Mouse (Mus musculus): ENCODE data around the gene Pde4b. TPM values are rescaled to one million over a fixed set of nuclear protein-coding genes. Genes with fewer than 3 reads are reported as not detected.

Gene Pde4b
- polyA plus RNA-seq, 1 experiment = 14.3 TPM

- TF ChIP-seq CTCF (IDR thresholded peaks at IDR 0.05; ENCODE audit: extremely low read depth, insufficient read depth, insufficient read length, insufficient replicate concordance) (no peak), POLR2A (IDR thresholded peaks at IDR 0.05; ENCODE audit: low read depth, low read length) (no peak)
- Histone ChIP-seq H3K36me3 (ENCODE audit: control insufficient read depth, insufficient read depth, low read length) (no peaks in the 10 kb centered on the region), H3K4me1 (ENCODE audit: control insufficient read depth, insufficient read depth, insufficient read length) (no peaks in the 10 kb centered on the region), H3K27me3 (ENCODE audit: control insufficient read depth, insufficient read depth, low read length) (no peaks in the 10 kb centered on the region), H3K27ac (ENCODE audit: insufficient read depth, low read length) (no peak overlapping the region), H3K4me3 (ENCODE audit: extremely low read depth, insufficient read depth, insufficient read length) (no peak overlapping the region)
- DNase-seq (ENCODE audit: low read depth in 1 of 2, low spot score in 2 of 2) = no peak
- WGBS = 84% methylated on average over 2 of the region's 2 CpGs
Observed at GRCm38 (mm10) chr4:102175985-102176384, 88.6 kb downstream of the Pde4b start.

GRCm38 (mm10) chr4:102177258-102177657 lies 89.9 kb downstream of the Pde4b start:
- DNase-seq (ENCODE audit: low read depth in 1 of 2, low spot score in 2 of 2) = no peak
- no peaks in the 10 kb centered on the region for H3K4me1 ChIP-seq (ENCODE audit: control insufficient read depth, insufficient read depth, insufficient read length)
- no peak overlapping the region for H3K4me3 ChIP-seq (ENCODE audit: extremely low read depth, insufficient read depth, insufficient read length)
- no peak overlapping the region for H3K27ac ChIP-seq (ENCODE audit: insufficient read depth, low read length)
- H3K27me3 ChIP-seq (ENCODE audit: control insufficient read depth, insufficient read depth, low read length) = no peaks in the 10 kb centered on the region
- no peak for TF ChIP-seq POLR2A (IDR thresholded peaks at IDR 0.05; ENCODE audit: low read depth, low read length)
- no peaks in the 10 kb centered on the region for H3K36me3 ChIP-seq (ENCODE audit: control insufficient read depth, insufficient read depth, low read length)
- 77% methylated on average over 5 of the region's 5 CpGs for WGBS

GRCm38 (mm10) chr4:102186888-102187287 lies 99.5 kb downstream of the Pde4b start:
- no peak overlapping the region for H3K4me3 ChIP-seq (ENCODE audit: extremely low read depth, insufficient read depth, insufficient read length)
- no peaks in the 10 kb centered on the region for H3K36me3 ChIP-seq (ENCODE audit: control insufficient read depth, insufficient read depth, low read length)
- TF ChIP-seq POLR2A (IDR thresholded peaks at IDR 0.05; ENCODE audit: low read depth, low read length) (no peak), CTCF (IDR thresholded peaks at IDR 0.05; ENCODE audit: extremely low read depth, insufficient read depth, insufficient read length, insufficient replicate concordance) (no peak)
- H3K27me3 ChIP-seq (ENCODE audit: control insufficient read depth, insufficient read depth, low read length) = no peaks in the 10 kb centered on the region
- no peak overlapping the region for H3K27ac ChIP-seq (ENCODE audit: insufficient read depth, low read length)
- WGBS = 80% methylated on average over 5 of the region's 5 CpGs
- no peaks in the 10 kb centered on the region for H3K4me1 ChIP-seq (ENCODE audit: control insufficient read depth, insufficient read depth, insufficient read length)
- no peak for DNase-seq (ENCODE audit: low read depth in 1 of 2, low spot score in 2 of 2)

GRCm38 (mm10) chr4:102197707-102198106 lies 110.4 kb downstream of the Pde4b start:
- DNase-seq (ENCODE audit: low read depth in 1 of 2, low spot score in 2 of 2) = no peak
- no peak overlapping the region for H3K4me3 ChIP-seq (ENCODE audit: extremely low read depth, insufficient read depth, insufficient read length)
- H3K27me3 ChIP-seq (ENCODE audit: control insufficient read depth, insufficient read depth, low read length) = no peaks in the 10 kb centered on the region
- 87% methylated on average over 5 of the region's 5 CpGs for WGBS
- TF ChIP-seq POLR2A (IDR thresholded peaks at IDR 0.05; ENCODE audit: low read depth, low read length) (no peak), CTCF (IDR thresholded peaks at IDR 0.05; ENCODE audit: extremely low read depth, insufficient read depth, insufficient read length, insufficient replicate concordance) (no peak)
- H3K27ac ChIP-seq (ENCODE audit: insufficient read depth, low read length) = no peak overlapping the region
- no peaks in the 10 kb centered on the region for H3K4me1 ChIP-seq (ENCODE audit: control insufficient read depth, insufficient read depth, insufficient read length)
- H3K36me3 ChIP-seq (ENCODE audit: control insufficient read depth, insufficient read depth, low read length) = no peaks in the 10 kb centered on the region

GRCm38 (mm10) chr4:102209773-102210172 lies 122.4 kb downstream of the Pde4b start:
- H3K36me3 ChIP-seq (ENCODE audit: control insufficient read depth, insufficient read depth, low read length) = no peaks in the 10 kb centered on the region
- 72% methylated on average over 2 of the region's 2 CpGs for WGBS

GRCm38 (mm10) chr4:102226700-102227099 lies 139.4 kb downstream of the Pde4b start:
- DNase-seq (ENCODE audit: low read depth in 1 of 2, low spot score in 2 of 2) = no peak
- H3K4me3 ChIP-seq (ENCODE audit: extremely low read depth, insufficient read depth, insufficient read length) = no peak overlapping the region
- TF ChIP-seq POLR2A (IDR thresholded peaks at IDR 0.05; ENCODE audit: low read depth, low read length) = no peak
- no peak for TF ChIP-seq CTCF (IDR thresholded peaks at IDR 0.05; ENCODE audit: extremely low read depth, insufficient read depth, insufficient read length, insufficient replicate concordance)
- H3K27me3 ChIP-seq (ENCODE audit: control insufficient read depth, insufficient read depth, low read length) = no peaks in the 10 kb centered on the region
- H3K4me1 ChIP-seq (ENCODE audit: control insufficient read depth, insufficient read depth, insufficient read length) = no peaks in the 10 kb centered on the region
- no peaks in the 10 kb centered on the region for H3K36me3 ChIP-seq (ENCODE audit: control insufficient read depth, insufficient read depth, low read length)
- H3K27ac ChIP-seq (ENCODE audit: insufficient read depth, low read length) = no peak overlapping the region

More at GRCm38 (mm10) chr4:102209773-102210172, 122.4 kb downstream of the Pde4b start:
- no peak for DNase-seq (ENCODE audit: low read depth in 1 of 2, low spot score in 2 of 2)
- TF ChIP-seq POLR2A (IDR thresholded peaks at IDR 0.05; ENCODE audit: low read depth, low read length) (no peak), CTCF (IDR thresholded peaks at IDR 0.05; ENCODE audit: extremely low read depth, insufficient read depth, insufficient read length, insufficient replicate concordance) (no peak)
- H3K27ac ChIP-seq (ENCODE audit: insufficient read depth, low read length) = no peak overlapping the region
- H3K4me3 ChIP-seq (ENCODE audit: extremely low read depth, insufficient read depth, insufficient read length) = no peak overlapping the region
- no peaks in the 10 kb centered on the region for H3K4me1 ChIP-seq (ENCODE audit: control insufficient read depth, insufficient read depth, insufficient read length)
- no peaks in the 10 kb centered on the region for H3K27me3 ChIP-seq (ENCODE audit: control insufficient read depth, insufficient read depth, low read length)

GRCm38 (mm10) chr4:102228953-102229586 lies 141.7 kb downstream of the Pde4b start:
- WGBS = 60% methylated on average over 7 of the region's 7 CpGs
- no peak for DNase-seq (ENCODE audit: low read depth in 1 of 2, low spot score in 2 of 2)
- Histone ChIP-seq H3K36me3 (ENCODE audit: control insufficient read depth, insufficient read depth, low read length) (no peaks in the 10 kb centered on the region), H3K27me3 (ENCODE audit: control insufficient read depth, insufficient read depth, low read length) (no peaks in the 10 kb centered on the region), H3K4me1 (ENCODE audit: control insufficient read depth, insufficient read depth, insufficient read length) (no peaks in the 10 kb centered on the region), H3K4me3 (ENCODE audit: extremely low read depth, insufficient read depth, insufficient read length) (no peak overlapping the region), H3K27ac (ENCODE audit: insufficient read depth, low read length) (no peak overlapping the region)
- no peak for TF ChIP-seq CTCF (IDR thresholded peaks at IDR 0.05; ENCODE audit: extremely low read depth, insufficient read depth, insufficient read length, insufficient replicate concordance)
- TF ChIP-seq POLR2A (IDR thresholded peaks at IDR 0.05; ENCODE audit: low read depth, low read length) = no peak

Data from spleen, adult 2 months (tissue).